Mouse (Mus musculus): Measurements from ENCODE around the gene Sec22b. TPM values are rescaled to one million over a fixed set of nuclear protein-coding genes. Genes with fewer than 3 reads are reported as not detected.

The Sec22b gene
- polyA plus RNA-seq, 1 experiment from 2014 or later: 111 TPM

Other genes with a start within 250 kb of the Sec22b start
- gene Prkab2, start 243.0 kb upstream of the Sec22b start, polyA plus RNA-seq (2016; fragmentation: Nextera tagmentation; extraction: Ambion mirVana): 7.0 and 8.4 TPM in 2 replicates
- gene Gm17651, start 226.5 kb upstream of the Sec22b start, polyA plus RNA-seq (2016; fragmentation: Nextera tagmentation; extraction: Ambion mirVana): not detected in 2 replicates
- gene Pde4dip, start 12.5 kb upstream of the Sec22b start, polyA plus RNA-seq (2016; fragmentation: Nextera tagmentation; extraction: Ambion mirVana): 18.5 and 22.8 TPM in 2 replicates
- 16.1 and 16.6 TPM in 2 replicates for gene Notch2, start 112.3 kb downstream of the Sec22b start, polyA plus RNA-seq (2016; fragmentation: Nextera tagmentation; extraction: Ambion mirVana)